Mouse (Mus musculus) C2C12 (cell line): ENCODE measurements around the gene Plac9b.
"Not testable (repeated sequence)": the region's sequence is repeated elsewhere in the genome, so short reads cannot be mapped to it uniquely, and the experiment has no call there.

ENCODE experiments used
- CEBPB ChIP-seq: IDR thresholded peaks from one replicate; pipeline ENCODE4 v1.6.1; 2011; ENCODE audit warnings: low read depth, mild to moderate bottlenecking, control low read depth, moderate library complexity
- CTCF ChIP-seq: IDR thresholded peaks from one replicate; pipeline ENCODE4 v1.5.1; 2011; ENCODE audit not compliant: control insufficient read depth, insufficient read depth, insufficient read length
- FOSL1 ChIP-seq: IDR thresholded peaks from one replicate; pipeline ENCODE4 v1.8.0; 2011; ENCODE audit warnings: mild to moderate bottlenecking, low read length; ENCODE audit not compliant: poor library complexity, insufficient read depth, severe bottlenecking
- MAX ChIP-seq: IDR thresholded peaks from one replicate; pipeline ENCODE4 v1.6.1; 2011; ENCODE audit warnings: mild to moderate bottlenecking, control low read depth
- MYOD1 ChIP-seq: IDR thresholded peaks from one replicate; pipeline ENCODE4 v1.6.1; 2011; ENCODE audit warnings: low read depth; ENCODE audit not compliant: control insufficient read depth, insufficient read length
- MYOG ChIP-seq: IDR thresholded peaks from one replicate; pipeline ENCODE4 v1.6.1; 2011; ENCODE audit not compliant: control insufficient read depth, insufficient read length; ENCODE audit errors: extremely low read depth
- USF1 ChIP-seq: IDR thresholded peaks from one replicate; pipeline ENCODE4 v1.6.1; 2011; ENCODE audit warnings: low read depth, mild to moderate bottlenecking, control low read depth, moderate library complexity

DNA sequence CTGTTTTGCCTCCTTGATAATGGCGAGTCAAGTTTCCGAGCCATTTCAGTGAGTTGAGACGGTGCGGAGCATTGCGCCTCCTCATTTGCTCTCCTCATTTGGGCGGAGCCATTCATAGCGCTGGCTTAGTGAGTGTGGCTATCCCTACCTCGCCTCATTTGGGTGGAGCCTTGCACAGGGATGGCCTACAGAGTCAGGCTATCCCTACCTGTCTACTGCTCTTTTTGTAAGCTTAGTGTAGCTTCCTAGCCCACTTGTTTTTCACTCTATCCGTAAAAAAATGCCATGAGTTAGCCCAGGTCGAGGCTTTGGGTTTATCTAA is 24.6 kb upstream of the Plac9b start, which contains the start of gene Tmem254b:
- TF ChIP-seq CTCF, MYOG, MAX, MYOD1, USF1, FOSL1, CEBPB: not testable (repeated sequence)
